Mouse (Mus musculus) embryo, embryonic 11.5 days (tissue): Measurements from ENCODE around the gene Cdc42ep3.

Experiments
- DNase-seq: peaks from one replicate; pipeline ENCODE4 v3.0.0-alpha.2; 2012; ENCODE audit warnings: low read depth, low spot score

Gene Cdc42ep3

DNA sequence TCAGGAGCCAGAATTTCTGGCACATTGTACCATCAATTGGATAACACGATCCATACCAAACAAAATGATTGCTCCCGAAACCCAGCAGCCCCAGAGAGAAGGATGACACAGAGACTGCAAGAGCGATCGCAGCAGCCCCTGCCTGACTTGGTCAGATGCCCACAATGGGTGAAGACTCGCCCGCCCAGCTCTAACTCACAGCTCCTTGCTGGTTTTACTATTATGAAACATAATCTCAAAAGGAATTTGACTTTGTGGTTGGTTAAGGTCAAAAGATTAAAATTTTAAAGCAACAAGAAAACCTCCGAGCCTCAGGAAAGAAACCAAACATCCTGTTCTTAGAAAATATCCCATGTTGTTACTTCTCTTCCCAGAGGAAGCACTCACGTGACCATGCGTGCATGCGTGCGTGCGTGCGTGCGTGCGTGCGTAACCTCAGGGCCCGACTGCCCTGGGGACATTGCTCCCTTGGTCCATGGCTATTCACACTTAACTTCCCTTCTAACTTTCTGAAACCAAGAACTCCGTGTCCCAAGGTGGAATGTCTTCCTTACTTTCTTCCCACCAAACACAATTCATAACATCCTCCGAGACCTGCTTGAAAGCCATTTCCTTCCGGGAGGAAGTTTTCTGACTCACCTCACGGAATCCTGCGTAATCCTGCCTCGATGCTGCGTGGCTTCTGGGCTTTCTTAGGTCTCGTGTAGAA is 9.7 kb downstream of the Cdc42ep3 start:
- DNase-seq, result no peak

DNA sequence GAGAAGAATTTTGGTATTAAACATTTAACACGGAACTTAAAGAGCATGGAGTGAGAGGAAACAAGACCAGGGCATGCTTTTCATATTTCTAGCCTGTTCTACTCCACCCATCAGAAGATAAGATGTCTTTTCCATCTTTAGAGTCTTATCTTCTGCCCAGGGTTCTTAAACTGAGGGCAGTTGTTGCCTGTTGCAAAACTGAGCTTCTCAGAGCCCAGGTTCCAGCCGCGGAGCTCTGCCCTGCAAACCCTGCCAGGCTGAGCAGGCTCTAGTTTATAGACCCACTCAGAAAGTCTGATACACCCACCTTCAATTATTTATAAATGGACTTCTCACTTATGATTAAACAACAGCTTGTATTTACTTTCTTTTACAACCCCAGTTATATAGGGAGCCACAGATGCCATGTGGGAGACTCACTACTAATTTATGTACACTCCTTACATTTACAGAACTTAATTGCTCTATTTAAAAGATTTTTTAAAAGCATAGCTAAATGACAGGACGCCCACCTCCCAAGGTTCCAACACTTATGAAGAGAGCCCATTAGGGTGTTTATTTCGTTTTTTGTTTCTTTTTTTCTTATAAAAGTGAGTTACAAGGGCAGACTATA is 11.5 kb downstream of the Cdc42ep3 start:
- no peak for DNase-seq

DNA sequence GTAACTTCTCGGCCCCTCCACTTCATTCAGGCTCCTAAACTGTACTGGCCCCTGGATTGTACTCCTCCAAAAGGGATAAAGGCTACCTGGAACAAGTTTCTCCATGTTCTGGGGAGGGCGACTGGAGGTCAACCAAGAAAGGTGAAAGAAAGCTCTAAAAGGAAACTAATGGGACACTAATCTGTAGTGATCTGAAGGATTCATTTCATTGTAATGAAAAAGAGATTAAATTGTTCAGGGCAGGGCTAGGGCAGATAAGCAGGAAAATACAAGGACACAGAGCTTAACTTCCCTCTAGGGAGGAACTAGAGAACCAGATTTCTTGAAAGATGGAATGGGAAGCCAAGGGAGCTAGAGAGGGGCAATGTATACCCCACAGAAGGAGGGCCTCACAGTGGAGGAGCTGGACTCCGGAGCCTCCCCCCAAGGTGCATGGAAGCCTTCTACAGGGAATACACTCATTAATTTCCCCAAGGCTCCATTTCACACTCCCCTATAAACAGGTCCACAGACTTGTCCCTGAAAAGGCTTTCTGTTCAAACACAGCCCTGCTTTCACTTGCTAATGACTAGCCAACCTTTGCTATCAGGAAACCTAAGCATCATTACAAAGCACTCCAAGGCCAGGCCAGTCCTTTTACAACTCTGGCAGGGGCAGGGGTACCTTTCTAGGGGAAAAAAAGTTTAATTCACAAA is 12.1 kb downstream of the Cdc42ep3 start:
- no peak for DNase-seq

DNA sequence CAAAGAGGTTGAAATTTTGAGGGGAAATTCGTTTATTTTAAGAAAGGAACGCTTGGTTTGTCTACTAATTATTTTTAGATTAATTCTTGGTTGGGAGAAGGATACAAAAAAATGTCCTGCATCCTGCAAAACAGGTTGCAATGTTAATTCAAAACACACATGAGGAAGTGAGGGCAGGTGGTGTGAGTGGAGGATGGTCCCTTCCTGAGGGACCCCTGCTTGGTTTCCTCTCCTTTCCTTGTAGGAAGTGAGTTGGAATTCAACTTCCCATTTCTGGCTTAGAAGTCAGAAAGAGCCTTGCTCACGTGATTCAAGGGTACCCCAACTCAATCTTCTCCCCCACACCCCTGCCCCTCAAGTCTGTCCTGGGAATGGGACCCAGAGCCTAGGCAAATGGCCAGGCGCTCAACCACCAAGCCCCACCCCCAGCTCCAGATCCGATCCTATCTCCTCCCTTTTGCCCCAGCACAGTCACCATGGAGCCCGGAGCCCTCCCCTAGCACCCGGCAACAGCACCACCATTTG is 12.9 kb downstream of the Cdc42ep3 start:
- DNase-seq, result no peak

DNA sequence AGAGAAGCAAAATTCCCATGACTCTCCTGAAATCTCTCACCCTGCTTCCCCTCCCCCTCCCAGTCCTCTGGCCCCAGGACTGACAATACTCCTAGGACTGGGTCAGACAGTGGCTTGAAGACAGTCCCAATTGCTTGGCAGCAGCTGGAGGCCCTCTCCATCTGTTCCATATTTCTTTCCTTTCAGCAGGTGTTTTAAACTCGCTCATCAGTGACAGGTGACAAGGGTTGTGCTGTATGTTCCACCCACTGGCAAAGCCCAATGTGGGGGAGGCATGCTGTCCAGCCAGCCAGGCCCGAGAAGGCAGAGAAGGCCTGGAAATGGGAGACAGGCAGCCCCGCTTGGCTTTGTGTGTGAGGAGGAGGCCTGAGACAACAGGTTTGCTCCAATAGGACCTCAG is 17.4 kb downstream of the Cdc42ep3 start:
- no peak for DNase-seq

DNA sequence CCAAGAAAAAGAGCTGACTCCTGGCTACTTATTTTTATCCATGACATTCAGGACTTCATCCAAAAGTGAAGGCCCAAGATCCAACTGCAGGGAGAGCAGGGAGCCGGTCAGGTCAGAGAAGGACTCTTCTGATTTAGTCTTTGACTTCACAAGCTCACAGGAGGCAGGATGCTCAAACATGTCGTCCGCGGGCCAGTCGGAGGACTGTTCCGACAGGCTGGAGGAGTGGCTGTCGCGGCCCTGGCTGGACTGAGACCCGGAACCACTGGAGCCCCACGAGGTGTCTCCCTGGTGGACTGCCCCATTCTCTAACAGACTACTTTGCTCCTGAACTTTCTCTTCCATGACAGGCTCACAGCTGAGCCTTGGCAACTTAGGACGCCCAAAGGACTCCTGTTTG is 20.2 kb downstream of the Cdc42ep3 start:
- no peak for DNase-seq

DNA sequence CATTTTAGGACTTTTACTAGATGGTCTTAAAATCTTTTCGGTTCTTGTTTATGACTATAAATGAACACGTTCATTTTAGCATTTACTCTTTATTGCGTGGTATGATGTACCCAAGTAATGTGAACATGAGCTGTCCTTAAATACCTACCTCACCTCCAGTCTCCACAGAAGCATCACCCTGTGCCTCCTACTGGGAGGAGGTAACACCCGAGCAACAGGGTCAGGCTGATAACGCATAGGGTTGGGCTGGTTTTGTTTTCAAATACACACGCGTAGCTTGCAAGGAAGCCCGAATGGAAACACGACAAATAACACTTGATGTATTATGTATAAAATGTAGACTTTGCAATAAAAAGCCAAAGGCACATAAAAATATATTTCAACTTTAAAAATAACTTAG is 21.2 kb downstream of the Cdc42ep3 start:
- DNase-seq, result no peak

DNA sequence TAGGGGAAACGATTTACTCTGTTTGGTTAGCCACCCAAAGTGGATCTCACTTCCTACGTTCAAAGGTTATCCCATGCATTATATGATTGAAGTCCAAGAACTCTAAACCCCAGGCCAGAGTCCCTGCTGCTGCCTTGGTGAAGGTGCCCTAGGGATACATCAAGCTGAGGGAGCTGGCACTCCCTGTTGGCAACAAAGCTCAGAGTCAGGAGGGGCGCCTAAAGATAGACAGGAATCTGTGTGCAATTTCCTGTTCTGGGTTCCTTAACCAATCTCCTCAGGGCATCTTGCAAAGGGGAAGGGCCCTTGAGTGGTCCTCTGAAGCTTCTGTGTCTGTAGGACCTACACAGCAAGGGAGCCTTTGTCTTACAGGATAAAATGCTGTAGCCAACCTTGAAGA is 22.0 kb downstream of the Cdc42ep3 start:
- no peak for DNase-seq

DNA sequence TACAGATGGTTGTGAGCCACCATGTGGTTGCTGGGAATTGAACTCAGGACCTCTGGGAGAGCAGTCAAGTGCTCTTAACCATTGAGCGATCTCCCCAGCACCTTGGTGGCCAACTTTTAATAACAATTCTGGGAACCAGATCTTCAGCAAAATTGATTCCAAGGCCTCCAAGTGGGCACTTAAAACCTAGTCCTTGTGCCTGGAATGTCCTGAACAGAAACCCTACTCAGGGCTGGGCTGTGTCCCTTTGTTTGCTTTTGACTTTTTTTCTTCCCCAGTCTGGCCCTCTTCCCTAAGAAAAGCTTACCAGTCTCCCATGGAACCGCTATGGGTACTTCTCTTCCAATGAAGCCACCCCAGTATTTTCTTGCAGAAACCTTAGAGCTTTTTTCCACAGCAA is 24.5 kb downstream of the Cdc42ep3 start:
- DNase-seq, result no peak

DNA sequence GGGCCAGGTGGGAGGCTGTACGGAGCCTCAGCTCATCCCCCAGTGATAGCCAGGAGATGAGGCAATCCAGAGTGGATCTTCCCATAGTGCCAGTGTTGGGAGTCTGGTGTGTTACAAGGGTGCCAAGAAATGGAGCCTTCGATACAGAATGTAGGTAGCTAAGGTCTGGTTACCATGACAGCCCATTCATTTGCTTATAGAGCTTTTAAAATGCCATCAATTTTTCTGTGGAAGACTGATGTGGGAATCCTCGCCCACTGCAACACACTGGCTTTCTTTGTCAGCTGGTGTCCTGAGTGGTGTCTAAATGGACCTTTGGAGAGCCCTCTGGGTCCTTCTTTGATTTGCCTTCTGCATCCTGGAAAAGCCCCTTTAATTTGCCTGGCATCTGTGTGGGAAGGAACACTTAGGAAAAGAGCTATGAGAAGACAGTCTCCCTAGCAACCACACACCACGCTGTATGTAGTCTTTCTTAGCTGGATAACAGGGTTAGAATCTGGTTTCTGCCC is 28.0 kb downstream of the Cdc42ep3 start:
- no peak for DNase-seq

DNA sequence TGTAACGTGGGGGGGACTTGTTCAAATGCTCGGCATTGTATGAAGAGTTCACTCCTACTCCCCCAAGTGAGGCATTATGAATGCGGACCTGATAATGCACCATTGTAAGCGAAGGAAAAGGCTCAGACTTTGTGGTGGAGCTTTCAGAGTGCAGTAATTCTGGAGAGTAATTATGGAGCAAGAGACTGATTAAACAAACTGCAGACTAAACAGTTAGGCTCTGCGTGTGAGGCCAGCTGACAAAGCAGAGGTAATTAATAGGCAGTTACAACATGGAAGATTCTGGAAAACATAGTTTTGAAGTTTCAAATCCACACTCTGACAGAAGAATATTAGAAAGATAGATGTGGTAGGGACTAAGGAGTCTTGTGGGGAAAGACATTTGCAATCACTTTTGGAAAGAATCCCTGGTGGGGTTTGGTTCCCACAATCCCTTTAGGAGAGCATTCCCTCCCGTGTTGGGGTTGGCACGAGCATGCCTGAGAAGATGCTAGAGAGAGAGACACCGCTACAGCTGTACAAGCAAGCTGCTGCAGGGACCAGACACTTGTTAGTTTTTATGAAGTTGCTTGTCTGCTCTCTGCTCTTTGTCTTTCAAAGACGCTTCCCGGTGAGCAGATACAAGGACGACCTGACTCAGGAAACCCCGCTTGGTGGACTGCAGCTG is 37.7 kb downstream of the Cdc42ep3 start:
- no peak for DNase-seq

DNA sequence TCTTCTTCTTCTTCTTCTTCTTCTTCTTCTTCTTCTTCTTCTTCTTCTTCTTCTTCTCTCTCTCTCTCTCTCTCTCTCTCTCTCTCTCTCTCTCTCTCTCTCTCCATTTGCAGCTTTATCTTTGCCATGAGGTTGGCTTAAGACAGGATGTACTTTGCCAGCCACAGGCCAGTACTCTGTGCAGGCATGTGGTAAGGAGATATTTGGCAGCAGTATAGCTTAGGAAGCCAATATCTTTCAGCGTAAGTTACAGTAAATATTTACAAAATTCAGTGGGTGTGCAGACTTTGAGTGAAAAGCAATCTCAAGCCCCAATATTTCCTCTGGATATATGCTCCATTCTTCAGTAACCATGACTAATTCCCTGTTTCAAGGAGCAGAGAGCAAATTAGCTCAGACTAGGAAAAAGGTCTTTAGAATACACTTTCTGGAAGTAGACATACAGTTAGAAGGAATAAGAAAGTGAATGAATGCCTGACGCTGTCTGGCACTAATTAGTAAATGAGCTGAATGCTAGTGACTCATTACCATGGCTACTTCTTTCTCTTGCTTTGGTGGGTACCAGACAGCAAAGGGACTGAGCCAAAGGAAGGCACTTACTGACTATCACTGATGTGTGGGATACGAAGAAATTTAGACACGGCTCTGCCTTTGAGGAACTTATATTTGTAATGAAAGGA is 39.3 kb downstream of the Cdc42ep3 start:
- no peak for DNase-seq

DNA sequence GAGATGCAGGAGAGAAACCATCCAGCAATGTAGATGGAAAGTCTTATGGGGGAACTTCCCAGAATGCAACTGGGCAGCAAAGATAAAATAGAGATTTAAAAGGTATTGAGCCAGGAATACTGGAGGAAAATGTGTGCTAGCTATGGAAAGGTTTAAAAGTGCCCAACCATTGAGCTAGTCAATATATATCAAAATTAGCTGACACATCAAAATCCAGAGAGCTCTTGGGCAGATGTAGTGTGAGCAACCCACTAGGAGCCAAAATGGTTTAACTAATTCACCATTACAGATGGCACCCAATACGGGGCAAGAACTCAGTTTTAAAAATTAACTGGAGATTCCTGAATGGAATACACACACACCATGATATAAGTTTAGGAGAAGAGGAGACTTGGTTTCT is 44.4 kb downstream of the Cdc42ep3 start:
- DNase-seq, result no peak

DNA sequence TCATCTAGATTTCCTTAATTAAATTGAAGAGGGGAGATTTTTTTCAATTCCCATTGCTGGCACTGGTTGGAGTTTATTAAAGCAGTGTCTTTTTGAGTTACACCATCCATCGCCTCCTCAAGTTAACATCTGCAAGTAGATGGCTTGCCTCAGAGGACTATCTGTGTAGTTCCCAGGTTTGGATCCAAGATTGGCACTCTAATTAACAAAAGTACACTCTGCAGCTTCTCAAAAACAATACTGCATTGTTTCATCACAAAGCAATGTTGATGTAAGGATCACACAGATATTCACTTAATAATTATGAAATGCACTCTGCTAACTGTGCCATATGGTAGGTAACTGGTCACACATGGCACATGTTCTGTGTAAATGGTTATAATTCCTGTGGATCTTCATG is 45.4 kb downstream of the Cdc42ep3 start:
- DNase-seq, result no peak

DNA sequence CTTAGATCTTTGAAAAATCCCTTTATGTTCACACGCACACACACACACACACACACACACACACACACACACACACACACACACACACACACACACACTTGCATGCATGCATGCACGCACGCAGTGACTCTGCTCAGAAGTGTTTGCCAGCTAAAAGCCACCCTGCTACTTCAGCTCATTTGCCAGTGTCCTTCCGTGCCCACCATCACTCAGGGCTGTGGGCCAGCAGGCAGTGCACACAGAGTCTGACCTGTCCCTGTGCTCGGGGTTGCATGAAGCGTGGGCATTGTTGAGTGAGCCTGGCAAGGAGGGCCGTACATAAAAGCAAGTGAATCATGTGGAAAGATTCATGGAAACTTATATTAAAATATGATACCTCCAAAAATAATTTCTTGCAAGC is 49.2 kb downstream of the Cdc42ep3 start:
- DNase-seq, result no peak

DNA sequence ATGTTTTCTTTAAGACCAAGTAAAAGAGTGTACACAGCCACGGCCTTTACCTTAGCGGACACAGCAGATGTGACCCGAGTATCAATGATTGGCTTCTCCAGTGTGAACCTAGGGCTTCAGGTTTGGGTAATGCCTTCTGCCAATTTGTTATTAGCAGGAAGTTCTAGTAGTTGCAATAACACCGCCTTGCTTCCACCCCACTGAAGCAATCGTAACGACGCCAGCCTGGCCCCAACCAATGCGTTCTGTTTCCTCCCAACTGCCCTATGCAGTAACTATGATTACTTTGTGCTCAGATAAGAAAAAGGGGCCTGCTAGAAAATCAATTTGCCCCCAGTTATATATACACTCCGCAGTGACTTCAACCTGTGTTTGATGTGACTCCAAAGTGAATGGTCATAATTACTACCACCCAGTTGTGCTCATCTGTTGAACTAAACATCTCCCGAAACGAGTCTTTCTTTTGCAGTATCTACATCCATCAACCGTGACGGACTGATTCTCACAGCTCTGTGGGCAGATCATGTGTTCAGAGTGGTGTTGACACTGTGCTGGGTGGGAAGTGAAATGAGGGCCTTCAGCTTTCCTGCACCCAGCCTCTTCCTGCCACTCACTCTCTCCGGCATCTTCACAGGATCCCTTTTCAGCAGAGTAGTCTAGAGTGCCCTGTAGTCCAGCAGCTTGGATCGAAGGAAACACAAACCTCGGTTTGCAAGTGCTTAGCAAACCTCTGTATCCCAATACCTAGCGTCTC is 51.0 kb downstream of the Cdc42ep3 start:
- DNase-seq, result no peak

DNA sequence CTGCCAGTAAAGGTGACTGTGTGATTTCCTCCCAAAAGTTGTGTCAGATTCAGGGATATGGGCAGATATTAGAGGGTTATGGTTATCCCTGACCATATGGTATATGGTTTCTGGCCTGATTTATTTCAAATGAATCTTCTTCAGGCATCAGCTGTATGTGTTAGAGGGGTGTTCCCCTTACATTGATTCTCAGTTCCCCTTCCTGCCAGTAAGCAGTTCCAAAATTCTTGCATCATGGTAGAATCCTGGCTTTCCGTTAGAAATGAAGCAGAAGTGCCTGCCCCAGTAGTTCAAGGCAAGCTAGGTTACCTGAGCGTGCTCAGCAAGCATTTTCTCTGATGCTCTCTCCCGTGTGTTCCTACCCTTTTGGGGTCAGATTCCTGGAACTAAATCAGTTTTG is 51.7 kb downstream of the Cdc42ep3 start:
- no peak for DNase-seq

DNA sequence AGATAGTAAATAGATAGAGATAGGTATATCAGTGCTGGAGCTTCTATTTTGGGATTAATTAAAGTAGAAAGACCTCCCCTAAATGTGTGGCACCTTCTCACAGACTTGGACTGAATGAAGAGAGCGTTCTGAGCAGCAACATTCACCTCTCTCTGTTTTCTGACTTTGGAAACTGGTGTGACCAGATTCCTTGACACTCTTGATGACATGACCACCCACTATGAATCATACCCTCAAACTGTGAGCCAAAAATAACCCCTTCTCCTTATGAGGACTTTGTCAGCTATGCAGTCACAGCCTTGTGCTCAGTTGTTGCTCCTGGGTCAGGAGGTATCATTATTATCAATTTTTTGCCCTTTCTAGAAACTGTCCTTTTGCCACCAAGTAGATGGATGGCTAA is 55.0 kb downstream of the Cdc42ep3 start:
- DNase-seq, result no peak

DNA sequence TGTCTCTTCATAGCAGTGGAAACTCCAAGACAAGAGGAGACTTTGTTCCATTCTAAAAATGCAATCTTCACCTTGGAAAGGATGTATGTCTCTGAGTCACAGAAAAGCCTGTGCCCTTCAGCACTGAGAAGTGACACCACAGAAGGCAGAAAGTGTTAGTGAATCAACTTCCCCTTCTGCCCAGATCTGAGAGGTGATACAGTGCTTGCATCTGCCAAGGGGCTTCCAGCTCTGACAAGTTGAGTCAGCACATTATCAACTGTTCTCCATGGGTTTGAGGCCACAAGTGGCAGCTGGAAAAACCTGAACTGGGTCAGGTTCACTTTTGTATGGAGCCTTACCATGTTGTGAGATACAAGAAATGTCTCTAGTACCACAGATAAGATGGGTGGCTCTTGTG is 55.9 kb downstream of the Cdc42ep3 start:
- no peak for DNase-seq

DNA sequence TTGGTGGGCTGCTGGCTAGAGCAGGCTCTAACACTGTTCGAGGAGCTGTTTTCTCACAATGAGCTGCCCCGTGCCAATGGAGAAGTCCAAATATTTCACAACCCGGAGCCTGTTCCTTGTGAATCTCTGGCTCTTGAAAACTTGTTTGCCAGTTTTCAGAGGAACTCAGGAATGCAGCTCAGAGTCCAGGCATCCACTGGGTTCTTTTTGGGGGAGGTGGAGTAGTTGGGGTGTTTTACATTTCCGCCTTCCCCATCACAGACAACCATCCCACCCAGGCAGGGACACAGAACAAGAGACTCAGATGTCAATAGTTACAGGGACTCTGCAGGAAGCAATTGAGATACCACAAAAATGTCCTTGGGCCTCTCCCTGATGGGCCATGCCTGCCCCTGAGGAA is 59.0 kb downstream of the Cdc42ep3 start:
- DNase-seq, result no peak

DNA sequence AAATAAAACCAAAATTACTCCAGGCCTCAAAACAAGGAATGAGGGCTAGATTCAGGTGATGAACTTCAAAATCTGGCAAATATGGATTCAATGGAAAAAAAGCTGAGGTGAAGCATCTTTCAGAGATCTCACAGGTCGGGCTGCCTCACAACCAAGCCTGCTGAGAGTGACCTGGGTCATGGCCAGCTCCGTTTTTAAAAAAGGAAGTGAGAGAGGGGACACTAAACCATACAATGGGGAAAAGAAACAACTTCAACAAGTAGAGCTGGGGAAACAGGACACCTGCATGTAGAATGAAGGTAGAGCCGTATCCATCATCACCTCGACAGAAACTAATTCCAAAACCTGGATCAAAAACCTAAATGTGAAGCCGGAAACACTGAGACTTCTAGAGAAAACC is 63.2 kb downstream of the Cdc42ep3 start:
- no peak for DNase-seq
